Mouse (Mus musculus) granulocyte monocyte progenitor cell, adult 5-6 weeks (primary cell): ENCODE data around the gene Cnot2. TPM values are rescaled to one million over a fixed set of nuclear protein-coding genes. Genes with fewer than 3 reads are reported as not detected.

Experiments
- ATAC-seq: replicated peaks from 2 replicates; pipeline ENCODE4 v1.8.0; 2016; ENCODE audit warnings: mild to moderate bottlenecking, moderate TSS enrichment, inconsistent platforms; ENCODE audit not compliant: poor library complexity, severe bottlenecking
- total RNA-seq, 2 experiments: library from RNA; stranded (forward) in 1 of 2; stranded (reverse) in 1 of 2; fragments of 200-712, 200-1000 nt in 1 of 2; fragments of >200 nt in 1 of 2; fragmentation: Nextera tagmentation in 1 of 2; gene quantifications; 2 replicates each; pipeline ENCODE4 v1.2.3; 2014 to 2017

Gene Cnot2
- total RNA-seq, 2 experiments from 2014 or later = 83.5 to 108 TPM

DNA sequence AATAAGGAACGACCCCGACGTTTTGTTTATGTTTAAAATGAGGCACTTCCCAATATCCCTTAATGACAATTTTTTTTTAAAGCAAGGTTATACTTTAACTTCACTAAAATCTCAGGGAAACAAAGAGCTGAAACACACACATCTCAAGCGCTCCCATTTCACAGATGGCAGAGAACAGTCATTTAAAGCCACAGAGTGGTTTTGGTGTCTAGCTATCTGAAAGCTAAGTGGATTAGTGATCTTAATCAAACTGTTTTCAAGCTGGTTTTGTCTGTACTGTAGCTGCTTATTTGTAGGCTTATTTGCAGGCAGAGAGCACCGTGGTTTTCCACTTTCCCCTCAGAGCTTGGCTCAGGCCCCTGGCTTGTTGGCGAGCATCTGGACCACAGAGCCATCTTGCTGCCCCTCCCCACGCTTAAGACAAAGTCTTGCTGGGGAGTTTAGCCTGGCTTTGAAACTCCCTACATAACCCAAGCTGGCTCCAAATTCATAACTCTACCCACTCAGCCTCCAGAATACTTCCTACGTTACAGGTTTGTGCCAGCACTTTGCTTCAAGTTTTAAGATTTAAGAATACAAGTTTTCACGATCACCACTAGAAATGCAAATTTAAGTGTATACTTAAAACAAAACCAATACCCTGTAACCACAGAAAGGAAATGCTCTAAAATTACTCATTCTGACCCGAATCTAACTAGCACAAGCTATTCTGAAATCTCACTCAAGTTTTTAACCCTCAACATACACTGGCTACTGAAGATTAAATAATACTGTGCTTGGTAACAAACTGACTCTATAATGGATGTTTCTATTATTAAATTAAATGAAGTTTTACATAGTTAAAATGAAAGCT lies 94.2 kb downstream of the Cnot2 start:
- ATAC-seq = no peak

DNA sequence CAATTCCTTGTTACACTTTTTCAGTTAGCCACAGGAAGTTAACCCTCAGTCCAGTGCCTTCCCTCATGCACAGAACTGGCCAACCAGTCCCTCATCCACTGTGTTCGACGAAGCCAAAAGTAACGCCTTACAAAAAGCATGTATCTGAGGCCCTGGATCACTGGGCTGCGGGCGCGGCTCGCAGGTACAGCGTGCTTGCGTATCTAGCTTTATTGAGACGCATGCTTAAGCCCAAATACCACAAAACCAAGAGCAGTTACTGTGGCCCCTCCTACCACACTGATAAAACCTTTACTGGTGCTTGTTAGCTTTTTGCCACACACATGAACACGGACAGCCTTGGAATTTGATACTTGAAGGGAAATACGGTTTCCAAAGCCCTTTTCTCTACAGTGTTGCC lies 99.4 kb downstream of the Cnot2 start:
- ATAC-seq = peak; percentile 37; the same call in 1 of the 2 replicates

DNA sequence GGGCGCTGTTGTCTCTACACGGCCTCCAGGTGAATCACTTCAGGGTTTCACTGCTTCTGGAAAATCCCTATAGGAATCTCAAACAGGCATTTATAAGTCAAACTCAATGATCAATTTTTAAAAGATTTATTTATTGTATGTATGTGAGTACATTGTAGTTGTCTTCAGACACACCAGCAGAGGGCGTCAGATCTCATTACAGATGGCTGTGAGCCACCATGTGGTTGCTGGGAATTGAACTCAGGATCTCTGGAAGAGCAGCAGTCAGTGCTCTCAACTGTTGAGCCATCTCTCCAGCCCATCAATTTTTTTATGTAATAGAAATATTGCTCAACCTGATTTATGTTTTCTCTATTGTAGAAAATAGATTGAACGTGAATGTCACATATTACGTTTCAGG lies 100.3 kb downstream of the Cnot2 start:
- ATAC-seq = no peak

DNA sequence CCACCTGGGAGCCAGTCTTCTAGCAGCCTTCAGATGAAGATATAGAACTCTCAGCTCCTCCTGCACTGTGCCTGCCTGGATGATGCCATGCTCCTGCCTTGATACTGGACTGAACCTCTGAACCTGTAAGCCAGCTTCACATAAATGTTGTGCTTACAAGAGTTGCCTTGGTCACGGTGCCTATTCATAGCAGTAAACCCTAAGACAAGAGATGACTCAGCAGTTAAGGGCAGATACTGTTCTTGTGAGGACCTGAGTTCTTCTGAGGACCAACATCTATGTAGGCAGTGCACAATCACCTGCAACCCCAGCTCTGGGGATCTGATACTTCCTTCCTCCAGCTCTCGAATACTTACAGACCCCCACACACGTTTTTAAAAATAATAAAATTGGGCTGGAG lies 104.8 kb downstream of the Cnot2 start:
- ATAC-seq = no peak

DNA sequence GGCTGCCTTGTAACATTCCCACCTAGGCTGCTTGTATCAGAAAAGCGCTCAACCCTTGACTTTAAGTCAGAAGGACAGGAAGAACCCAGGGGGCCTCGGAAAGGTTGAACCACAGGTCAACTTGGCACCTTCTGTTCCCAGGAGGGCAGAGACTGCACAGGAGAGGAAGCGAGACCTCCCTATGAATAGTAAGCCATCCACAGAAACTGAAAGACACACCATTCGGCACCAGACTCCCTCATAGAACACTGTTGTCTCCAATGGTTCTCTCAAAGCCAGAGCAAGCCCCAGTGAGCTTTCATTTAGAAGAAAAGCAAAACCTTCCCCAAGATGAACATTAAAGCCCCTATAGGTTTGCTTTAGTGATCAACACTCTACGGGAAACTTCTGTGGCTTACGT lies 105.6 kb downstream of the Cnot2 start:
- ATAC-seq = 0 out of 2 replicates have a peak, but pooled peaks have one; percentile 8

DNA sequence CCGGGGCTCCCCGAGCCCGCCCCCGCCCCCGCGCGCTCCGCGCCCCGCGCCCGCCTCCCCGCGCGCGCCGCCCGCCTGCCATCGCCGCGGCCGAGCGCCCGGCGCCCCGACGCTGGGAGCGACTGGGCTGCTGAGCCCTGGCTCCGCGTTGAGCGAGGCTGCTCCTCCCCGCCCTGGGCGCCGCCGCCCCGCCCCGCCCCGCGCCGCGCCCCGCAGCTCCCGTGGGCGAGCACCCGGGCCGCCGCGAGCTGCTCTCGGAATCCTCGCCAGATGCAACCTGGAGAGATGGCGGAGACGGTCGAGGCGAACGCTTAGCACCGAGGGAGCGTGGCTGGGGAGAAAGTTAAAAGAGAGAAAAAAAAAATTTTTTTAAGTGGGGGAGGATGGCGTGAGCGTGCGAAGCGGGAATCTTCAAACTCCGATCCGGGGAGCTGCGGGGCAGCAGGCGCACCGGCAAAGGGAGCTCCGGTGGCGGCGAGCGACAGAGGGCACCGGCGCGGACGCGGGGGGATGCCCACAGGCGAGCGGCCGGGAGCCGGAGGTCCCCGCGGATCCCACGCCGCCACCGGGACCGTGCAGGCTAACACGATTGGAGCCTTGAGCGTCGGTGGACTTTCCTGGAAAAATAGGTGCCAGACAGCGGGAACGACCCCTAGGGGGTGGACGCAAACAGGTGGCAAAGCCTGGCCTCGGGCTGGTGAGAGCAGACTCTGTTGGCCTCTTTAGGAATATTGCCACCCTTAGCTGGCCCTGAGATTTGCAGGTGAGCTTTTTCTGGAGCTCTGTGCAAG lies 107.4 kb downstream of the Cnot2 start, which contains the start of gene Kcnmb4:
Gene Kcnmb4 (minus strand): TSS at position 120 of the 791 bp plus-strand sequence.
- ATAC-seq = peak; percentile 34

DNA sequence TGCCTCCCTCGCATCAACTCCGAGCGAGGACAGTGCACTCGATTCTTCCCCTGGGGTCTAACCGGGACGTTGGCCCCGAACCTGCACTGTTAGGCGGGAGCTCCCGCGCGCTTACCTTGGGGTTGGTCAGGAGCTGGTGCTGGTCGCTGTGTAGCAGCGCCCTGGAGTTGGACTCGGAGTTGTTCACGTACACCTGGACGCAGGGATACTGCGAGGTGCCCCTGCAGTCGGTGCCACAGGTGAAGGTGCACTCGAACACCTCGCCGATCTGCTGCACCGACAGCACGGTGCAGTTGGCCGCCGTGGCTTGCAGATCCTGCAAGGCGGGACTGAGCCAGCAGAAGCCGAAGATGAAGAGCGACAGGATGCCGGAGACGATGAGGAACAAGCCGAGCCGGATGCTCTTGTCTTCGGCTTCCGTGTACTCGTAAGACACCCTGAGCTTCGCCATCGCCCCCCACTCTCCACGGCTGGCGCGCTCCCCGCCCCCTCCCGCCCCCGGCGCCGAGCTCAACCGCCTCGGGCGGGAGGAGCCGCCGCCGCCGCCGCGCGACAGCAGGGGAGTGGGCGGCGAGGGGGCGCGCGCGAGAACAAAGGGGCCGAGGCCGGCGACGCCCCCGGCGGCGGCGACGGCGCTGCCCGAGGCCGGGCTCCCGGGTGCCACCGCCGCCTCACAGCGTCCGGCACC lies 108.1 kb downstream of the Cnot2 start:
- ATAC-seq = peak; percentile 71

DNA sequence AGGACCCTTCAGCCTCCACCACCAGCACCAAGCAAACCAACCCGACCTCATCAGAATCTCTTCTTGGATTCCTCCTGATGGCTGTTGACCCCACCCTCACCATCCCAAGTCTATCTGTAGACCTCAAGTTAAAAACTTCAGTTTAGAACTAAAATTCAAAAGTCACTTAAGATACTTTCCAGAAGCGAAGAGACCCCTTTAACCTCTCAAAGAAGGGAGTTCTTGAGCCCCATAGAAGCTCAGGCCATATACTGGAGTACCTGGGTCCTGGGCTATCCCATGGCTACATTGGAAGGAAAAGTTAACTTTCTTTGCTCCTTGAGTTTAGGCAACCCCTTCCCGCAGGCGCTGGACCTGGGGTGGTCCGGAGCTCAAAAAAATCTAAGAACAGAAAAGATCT lies 108.7 kb downstream of the Cnot2 start:
- ATAC-seq = 0 out of 2 replicates have a peak, but pooled peaks have one; percentile 2

GRCm38 (mm10) chr10:116470306-116470925 lies 110.9 kb downstream of the Cnot2 start:
- ATAC-seq = no peak

DNA sequence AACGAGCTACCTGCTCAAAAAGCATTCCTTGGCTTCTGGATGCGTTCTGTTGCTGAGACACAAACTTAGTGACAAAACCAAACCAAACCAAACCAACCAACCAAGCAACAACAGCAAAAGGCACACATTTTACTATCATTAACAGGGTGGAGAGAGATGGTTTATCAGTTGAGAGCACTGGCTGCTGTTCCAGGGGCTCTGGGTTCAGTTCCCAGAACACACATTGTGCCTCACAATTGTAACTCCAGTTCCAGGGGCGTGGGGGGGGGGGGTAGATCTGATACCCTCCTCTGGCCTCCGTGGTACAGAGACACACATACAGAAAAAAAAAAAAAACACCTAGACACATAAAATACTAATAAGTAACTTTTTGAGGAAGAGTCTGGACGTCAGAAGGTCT lies 113.2 kb downstream of the Cnot2 start:
- ATAC-seq = no peak

GRCm38 (mm10) chr10:116463753-116464345 lies 117.5 kb downstream of the Cnot2 start:
- ATAC-seq = no peak

DNA sequence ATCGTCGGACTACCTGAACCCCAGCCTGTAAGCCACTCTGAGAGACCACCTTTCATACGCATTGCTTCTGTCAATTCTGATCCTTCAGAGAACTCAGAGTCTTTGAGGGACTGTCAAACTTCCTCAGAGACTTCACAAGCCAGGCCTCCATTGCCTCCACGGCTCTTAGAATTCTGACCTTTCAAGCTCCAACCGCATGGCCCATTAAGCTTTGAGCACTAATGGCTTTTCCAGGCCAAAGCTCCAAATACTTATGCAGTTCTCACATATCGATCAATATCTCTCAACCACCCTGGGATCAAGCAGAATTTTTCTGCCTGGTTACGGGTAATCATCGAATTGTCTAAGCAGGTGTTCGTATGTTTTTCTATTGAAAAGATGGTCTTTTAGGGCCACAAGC lies 119.9 kb downstream of the Cnot2 start:
- no peak for ATAC-seq

DNA sequence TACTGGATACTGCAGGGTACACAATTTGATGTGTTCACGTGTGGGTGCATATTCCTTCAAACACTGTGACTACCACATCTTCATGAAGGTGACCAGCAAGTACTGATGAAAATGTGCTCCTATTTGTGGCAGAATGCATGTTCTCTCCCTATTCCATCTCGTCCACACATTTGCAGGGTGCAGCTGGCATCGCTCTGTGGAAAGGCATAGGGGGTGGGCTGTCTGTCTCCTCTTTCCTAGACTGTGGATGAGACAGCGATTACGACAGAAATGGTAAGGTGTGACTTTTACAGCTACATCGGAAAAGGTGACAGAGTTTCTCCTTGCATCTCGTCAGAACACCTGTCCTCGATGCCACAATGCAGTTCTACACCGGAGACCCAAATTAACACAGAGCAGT lies 122.5 kb downstream of the Cnot2 start:
- no peak for ATAC-seq

DNA sequence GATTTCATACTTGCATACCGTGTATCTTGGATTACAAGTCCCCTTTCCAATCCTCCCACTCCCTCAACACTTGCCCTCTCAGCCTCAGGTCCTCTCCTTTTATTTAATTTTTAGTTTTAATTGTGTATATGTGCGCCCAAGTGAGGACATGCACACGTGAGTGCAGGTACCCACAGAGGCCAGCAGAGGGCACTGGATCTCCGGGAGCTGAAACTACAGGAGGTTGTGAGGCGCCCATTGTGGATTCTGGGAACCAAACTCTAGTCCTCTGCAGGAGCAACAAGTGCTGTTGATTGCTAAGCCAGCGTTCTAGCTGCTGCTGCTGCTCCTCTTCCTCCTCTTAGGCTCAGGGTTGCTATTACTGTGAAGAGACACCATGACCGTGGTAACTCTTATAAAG lies 128.5 kb downstream of the Cnot2 start:
- no peak for ATAC-seq

DNA sequence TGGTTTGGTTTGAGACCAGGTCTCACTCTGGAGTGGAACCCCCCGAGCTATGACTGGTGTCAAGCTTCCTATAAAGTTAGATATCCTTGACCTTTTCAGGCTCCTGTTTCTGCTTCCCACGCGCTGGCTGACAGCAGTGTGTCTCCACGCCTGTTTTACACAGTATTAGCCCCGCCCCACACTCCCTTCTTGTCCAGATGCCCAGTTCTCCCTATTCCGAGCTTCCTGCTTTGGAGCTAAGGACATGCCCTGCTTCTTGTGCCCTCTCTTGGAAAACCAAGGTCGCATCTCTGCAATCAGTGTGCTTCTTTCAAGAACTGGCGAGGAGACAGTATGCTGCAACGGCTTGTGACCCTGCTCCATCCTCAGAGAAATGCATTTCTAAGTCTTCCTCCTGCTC lies 130.7 kb downstream of the Cnot2 start:
- no peak for ATAC-seq

DNA sequence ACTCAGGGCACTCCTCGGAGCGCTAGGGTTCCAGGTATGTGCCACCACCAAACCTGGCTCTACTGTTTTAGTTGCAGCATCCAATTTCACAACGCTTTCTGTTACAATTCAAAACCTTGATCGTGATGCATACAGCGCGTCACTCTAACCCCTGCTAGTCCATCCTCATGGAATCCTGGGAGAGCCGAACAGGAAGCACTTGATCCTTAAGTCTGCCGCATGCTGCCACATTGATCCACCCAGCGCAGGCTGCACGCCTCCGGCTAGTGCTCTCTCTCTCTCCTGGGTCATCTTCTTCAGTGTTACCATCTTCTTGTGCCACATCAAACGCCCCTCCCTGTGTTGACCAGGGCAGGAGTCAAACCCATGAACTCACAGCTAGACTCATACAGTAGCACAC lies 133.1 kb downstream of the Cnot2 start:
- no peak for ATAC-seq

GRCm38 (mm10) chr10:116447176-116447575 lies 134.1 kb downstream of the Cnot2 start:
- ATAC-seq = no peak

- no peak for ATAC-seq
These were observed 135.3 kb downstream of the Cnot2 start for GRCm38 (mm10) chr10:116446040-116446439.

DNA sequence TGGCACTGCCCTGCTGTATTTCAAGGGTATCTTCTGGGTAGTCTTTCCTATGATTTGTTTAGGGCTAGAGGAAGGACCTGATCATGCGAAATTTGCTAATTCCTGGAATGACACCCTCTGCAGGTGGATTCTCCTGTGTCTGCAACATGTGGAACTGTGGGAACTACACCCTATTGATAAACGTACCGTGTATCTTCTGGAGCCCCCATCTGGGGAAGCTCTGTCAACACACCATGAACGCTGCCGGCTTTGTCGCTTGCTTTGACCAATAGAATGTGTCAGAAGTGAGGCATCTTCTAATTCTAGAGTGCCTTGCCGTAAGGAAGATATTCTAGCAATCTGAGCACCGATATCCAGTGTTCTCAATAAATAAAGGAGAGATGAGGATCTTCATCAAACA lies 136.5 kb downstream of the Cnot2 start:
- no peak for ATAC-seq

DNA sequence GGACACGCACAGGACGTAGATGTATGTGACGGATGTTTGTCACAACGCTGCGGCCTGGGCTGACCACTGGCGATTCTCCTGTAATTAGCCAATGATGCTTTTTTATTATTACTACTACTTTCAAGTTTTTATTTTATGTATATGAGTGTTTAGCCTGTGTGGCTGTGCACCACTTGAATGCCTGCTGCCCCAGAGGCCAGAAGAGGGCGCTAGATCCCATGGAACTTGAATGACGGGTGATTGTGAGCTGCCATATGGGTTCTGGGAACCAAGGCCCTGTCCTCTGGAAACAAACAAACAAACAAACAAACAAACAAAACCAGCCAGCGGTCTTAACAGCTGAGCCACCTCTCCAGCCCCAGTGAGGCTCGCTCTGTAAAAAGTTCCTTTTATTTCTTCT lies 136.9 kb downstream of the Cnot2 start:
- ATAC-seq = no peak
